Mouse (Mus musculus): ENCODE data around the gene Shpk. TPM values are rescaled to one million over a fixed set of nuclear protein-coding genes. Genes with fewer than 3 reads are reported as not detected.

The Shpk gene
- polyA plus RNA-seq, 2 experiments = 1.5 to 2.0 TPM

- 64% methylated on average over 7 of the region's 7 CpGs for WGBS (ENCODE audit: insufficient replicate concordance)
- ATAC-seq (ENCODE audit: insufficient read depth) (no peak), DNase-seq (ENCODE audit: low read depth in 3 of 3, low spot score in 3 of 3) (no peak)
- no peak within 1 kb of the TSS for H3K27ac ChIP-seq
- H3K4me2 ChIP-seq (ENCODE audit: low read depth) = no peak within 1 kb of the TSS
- H3K27me3 ChIP-seq (ENCODE audit: control insufficient read depth, insufficient read depth, low read length) = no peaks in the 10 kb centered on the region
- H3K4me3 ChIP-seq (ENCODE audit: insufficient read depth in 1 of 2, low read depth in 2 of 2, low read length in 2 of 2) = no peak within 1 kb of the TSS
- H3K4me1 ChIP-seq (replicated peaks; ENCODE audit: control insufficient read depth in 2 of 2, insufficient read depth in 2 of 2, low read length in 1 of 2) = 0 out of 4 replicates have a peak, but pooled peaks cover 0 to 2% of the 10 kb centered on the region in 2 experiments
- no peaks in the 10 kb centered on the region for H3K36me3 ChIP-seq (replicated peaks; ENCODE audit: control insufficient read depth, insufficient read depth, low read depth)
- no peak within 1 kb of the TSS for H3K9ac ChIP-seq (replicated peaks)
- H3K9me3 ChIP-seq (ENCODE audit: control insufficient read depth, low read length) = no peaks in the 10 kb centered on the region
- TF ChIP-seq EP300 (IDR thresholded peaks at IDR 0.05; ENCODE audit: low read depth) = no peak
- no peak for TF ChIP-seq CTCF (IDR thresholded peaks at IDR 0.05; ENCODE audit: low read depth)
Measured at GRCm38 (mm10) chr11:73267267-73267666, 68.0 kb downstream of the Shpk start, which contains the start of gene Trpv3. Gene Trpv3, plus strand, starts transcription at chr11:73267388.

Other genes starting within 250 kb of the Shpk start
- gene Atp2a3, start 238.3 kb upstream of the Shpk start, polyA plus RNA-seq (2012; rRNA removed) = 6.4 TPM in 2 replicates
- gene Atp2a3, start 238.3 kb upstream of the Shpk start, polyA plus RNA-seq (2014; fragmentation: Nextera tagmentation; extraction: Ambion mirVana) = 6.7 and 7.7 TPM in 2 replicates
- 4.6 and 5.3 TPM in 2 replicates for gene P2rx1, start 200.4 kb upstream of the Shpk start, polyA plus RNA-seq (2012; rRNA removed)
- 6.8 and 9.0 TPM in 2 replicates for gene P2rx1, start 200.4 kb upstream of the Shpk start, polyA plus RNA-seq (2014; fragmentation: Nextera tagmentation; extraction: Ambion mirVana)
- gene Camkk1, start 180.5 kb upstream of the Shpk start, polyA plus RNA-seq (2012; rRNA removed) = 0.49 and 0.69 TPM in 2 replicates
- gene Camkk1, start 180.5 kb upstream of the Shpk start, polyA plus RNA-seq (2014; fragmentation: Nextera tagmentation; extraction: Ambion mirVana) = 0.19 and 0.36 TPM in 2 replicates
- gene Ncbp3, start 151.7 kb upstream of the Shpk start, polyA plus RNA-seq (2012; rRNA removed) = 1.6 and 2.4 TPM in 2 replicates
- 3.1 TPM in 2 replicates for gene Ncbp3, start 151.7 kb upstream of the Shpk start, polyA plus RNA-seq (2014; fragmentation: Nextera tagmentation; extraction: Ambion mirVana)
- 0.02 and 0.03 TPM in 2 replicates for gene Itgae, start 108.9 kb upstream of the Shpk start, polyA plus RNA-seq (2012; rRNA removed)
- 0.03 and 0.06 TPM in 2 replicates for gene Itgae, start 108.9 kb upstream of the Shpk start, polyA plus RNA-seq (2014; fragmentation: Nextera tagmentation; extraction: Ambion mirVana)
- 4.5 and 5.7 TPM in 2 replicates for gene Haspin, start 61.2 kb upstream of the Shpk start, polyA plus RNA-seq (2012; rRNA removed)
- 10.5 and 12.6 TPM in 2 replicates for gene Haspin, start 61.2 kb upstream of the Shpk start, polyA plus RNA-seq (2014; fragmentation: Nextera tagmentation; extraction: Ambion mirVana)
- gene P2rx5, start 39.0 kb upstream of the Shpk start, polyA plus RNA-seq (2012; rRNA removed) = 0.05 and 0.08 TPM in 2 replicates
- 0.15 and 0.16 TPM in 2 replicates for gene P2rx5, start 39.0 kb upstream of the Shpk start, polyA plus RNA-seq (2014; fragmentation: Nextera tagmentation; extraction: Ambion mirVana)
- 38.3 and 40.1 TPM in 2 replicates for gene Emc6, start 22.4 kb upstream of the Shpk start, polyA plus RNA-seq (2012; rRNA removed)
- gene Emc6, start 22.4 kb upstream of the Shpk start, polyA plus RNA-seq (2014; fragmentation: Nextera tagmentation; extraction: Ambion mirVana) = 80.3 and 83.7 TPM in 2 replicates
- 10.8 and 11.6 TPM in 2 replicates for gene Tax1bp3, start 22.4 kb upstream of the Shpk start, polyA plus RNA-seq (2012; rRNA removed)
- gene Tax1bp3, start 22.4 kb upstream of the Shpk start, polyA plus RNA-seq (2014; fragmentation: Nextera tagmentation; extraction: Ambion mirVana) = 25.8 and 26.7 TPM in 2 replicates
- 4.5 and 5.3 TPM in 2 replicates for gene Ctns, start 418 bp upstream of the Shpk start, polyA plus RNA-seq (2012; rRNA removed)
- 4.8 and 6.8 TPM in 2 replicates for gene Ctns, start 418 bp upstream of the Shpk start, polyA plus RNA-seq (2014; fragmentation: Nextera tagmentation; extraction: Ambion mirVana)
- 0.03 TPM in 1 of 2 replicates, not detected in the other for gene Trpv1, start 34.8 kb downstream of the Shpk start, polyA plus RNA-seq (2012; rRNA removed)
- gene Trpv1, start 34.8 kb downstream of the Shpk start, polyA plus RNA-seq (2014; fragmentation: Nextera tagmentation; extraction: Ambion mirVana) = not detected in 2 replicates
- gene Trpv3, start 67.9 kb downstream of the Shpk start, polyA plus RNA-seq (2012; rRNA removed) = 0.01 TPM in 2 replicates
- 0.03 TPM in 1 of 2 replicates, not detected in the other for gene Trpv3, start 67.9 kb downstream of the Shpk start, polyA plus RNA-seq (2014; fragmentation: Nextera tagmentation; extraction: Ambion mirVana)
- 1.6 and 2.2 TPM in 2 replicates for gene Aspa, start 130.1 kb downstream of the Shpk start, polyA plus RNA-seq (2012; rRNA removed)
- gene Aspa, start 130.1 kb downstream of the Shpk start, polyA plus RNA-seq (2014; fragmentation: Nextera tagmentation; extraction: Ambion mirVana) = 2.5 and 3.2 TPM in 2 replicates
- gene Gm49340, start 130.3 kb downstream of the Shpk start, polyA plus RNA-seq (2012; rRNA removed) = 0.12 TPM in 2 replicates
- gene Gm49340, start 130.3 kb downstream of the Shpk start, polyA plus RNA-seq (2014; fragmentation: Nextera tagmentation; extraction: Ambion mirVana) = not detected in 2 replicates
- 1.3 and 2.0 TPM in 2 replicates for gene Spata22, start 130.3 kb downstream of the Shpk start, polyA plus RNA-seq (2012; rRNA removed)
- 0.64 and 1.0 TPM in 2 replicates for gene Spata22, start 130.3 kb downstream of the Shpk start, polyA plus RNA-seq (2014; fragmentation: Nextera tagmentation; extraction: Ambion mirVana)
- gene Olfr20, start 151.3 kb downstream of the Shpk start, polyA plus RNA-seq (2012; rRNA removed) = 0.31 and 0.47 TPM in 2 replicates
- 0.05 TPM in 1 of 2 replicates, not detected in the other for gene Olfr20, start 151.3 kb downstream of the Shpk start, polyA plus RNA-seq (2014; fragmentation: Nextera tagmentation; extraction: Ambion mirVana)
- gene Olfr376, start 171.8 kb downstream of the Shpk start, polyA plus RNA-seq (2012; rRNA removed) = not detected in 2 replicates
- gene Olfr376, start 171.8 kb downstream of the Shpk start, polyA plus RNA-seq (2014; fragmentation: Nextera tagmentation; extraction: Ambion mirVana) = not detected in 2 replicates
- not detected in 2 replicates for gene Olfr1, start 200.2 kb downstream of the Shpk start, polyA plus RNA-seq (2012; rRNA removed)
- not detected in 2 replicates for gene Olfr1, start 200.2 kb downstream of the Shpk start, polyA plus RNA-seq (2014; fragmentation: Nextera tagmentation; extraction: Ambion mirVana)
- gene Olfr378, start 229.0 kb downstream of the Shpk start, polyA plus RNA-seq (2012; rRNA removed) = not detected in 2 replicates
- not detected in 2 replicates for gene Olfr378, start 229.0 kb downstream of the Shpk start, polyA plus RNA-seq (2014; fragmentation: Nextera tagmentation; extraction: Ambion mirVana)

Measured in liver, embryonic 14.5 days (tissue).